Mouse (Mus musculus): Measurements from ENCODE around the gene Hmgxb4. TPM values are rescaled to one million over a fixed set of nuclear protein-coding genes. Genes with fewer than 3 reads are reported as not detected.

Gene Hmgxb4
- total and polyA plus RNA-seq, 3 experiments, result 21.8 to 32.6 TPM; not detected in 1

DNA sequence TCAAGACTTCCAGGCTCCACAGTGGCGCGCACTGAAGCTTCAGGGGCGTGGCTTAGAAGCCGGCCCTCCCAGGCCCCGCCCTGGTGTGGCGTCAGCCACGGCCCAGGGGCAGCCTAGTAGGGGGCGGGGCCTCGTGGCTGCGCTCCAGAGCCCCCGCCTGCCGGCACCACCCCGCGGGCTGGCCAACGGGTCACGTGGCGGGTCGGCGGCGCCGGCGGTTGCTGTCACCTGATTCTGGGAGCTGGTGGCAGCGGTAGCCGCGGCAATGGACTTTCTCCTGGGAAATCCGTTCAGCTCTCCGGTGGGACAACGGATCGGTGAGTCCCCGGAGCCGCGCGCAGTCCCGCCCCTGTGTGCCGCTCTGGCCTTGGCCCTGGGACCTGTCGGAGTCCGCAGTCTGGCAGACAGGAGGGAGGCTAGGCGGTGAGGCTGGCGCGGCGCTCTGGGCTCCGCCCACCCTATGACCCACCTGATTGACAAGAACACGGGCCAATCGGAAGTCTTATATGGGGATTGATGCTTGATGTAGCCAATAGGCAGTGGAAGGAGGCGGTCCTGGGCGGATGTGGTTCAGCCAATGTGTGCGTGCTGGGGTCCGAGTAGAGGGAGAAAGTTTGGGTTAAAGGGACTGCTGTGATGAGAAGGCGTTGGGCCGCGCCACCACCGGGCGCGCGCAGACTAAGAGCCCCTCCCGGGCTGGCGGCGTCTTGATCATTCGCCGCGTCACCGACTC is 40.5 kb downstream of the Hmgxb4 start, which contains the start of gene Tom1 (continued):
- TF ChIP-seq CTCF (IDR thresholded peaks at IDR 0.05 in 2 of 3, conservative IDR thresholded peaks at IDR 0.05 in 1 of 3; ENCODE audit: control insufficient read depth in 1 of 3, insufficient read depth in 1 of 3, low read depth in 2 of 3, low read length in 3 of 3, poor library complexity in 1 of 3, severe bottlenecking in 1 of 3) (no peak), BHLHE40 (IDR thresholded peaks at IDR 0.05; ENCODE audit: borderline replicate concordance, low read depth, low read length) (0 out of 2 replicates have a peak, but pooled peaks have one; percentile 38), USF2 (IDR thresholded peaks at IDR 0.05; ENCODE audit: borderline replicate concordance in 1 of 2, insufficient read depth in 1 of 2, low read depth in 1 of 2, low read length in 2 of 2) (peak in 1 of 2 experiments; percentile 78; a peak in 2 of 4 replicates), CHD1 (IDR thresholded peaks at IDR 0.05; ENCODE audit: low read depth, low read length) (no peak), GATA1 (IDR thresholded peaks at IDR 0.05; ENCODE audit: low read depth, low read length) (no peak), USF1 (IDR thresholded peaks at IDR 0.05; ENCODE audit: low read depth, low read length) (peak; percentile 95), JUND (IDR thresholded peaks at IDR 0.05; ENCODE audit: low read depth, low read length) (no peak), MYB (IDR thresholded peaks at IDR 0.05; ENCODE audit: low read depth, low read length) (no peak), TAL1 (IDR thresholded peaks at IDR 0.05; ENCODE audit: low read length) (no peak), MAFK (IDR thresholded peaks at IDR 0.05; ENCODE audit: borderline replicate concordance, low read depth, low read length) (no peak), POLR2AphosphoS5 (IDR thresholded peaks at IDR 0.05; ENCODE audit: borderline replicate concordance, low read depth, low read length) (no peak), KAT2A (conservative IDR thresholded peaks at IDR 0.05; ENCODE audit: low read depth, low read length) (no peak; the same call in 1 of the 2 replicates), ETS1 (IDR thresholded peaks at IDR 0.05; ENCODE audit: low read depth, low read length) (0 out of 2 replicates have a peak, but pooled peaks have one; percentile 34), ZNF384 (IDR thresholded peaks at IDR 0.05; ENCODE audit: low read depth, low read length) (no peak), ZC3H11A (IDR thresholded peaks at IDR 0.05; ENCODE audit: low read depth, low read length) (no peak), SIN3A (IDR thresholded peaks at IDR 0.05; ENCODE audit: low read length) (peak; percentile 92), GABPA (IDR thresholded peaks at IDR 0.05; ENCODE audit: low read depth, low read length) (no peak), ZKSCAN1 (IDR thresholded peaks at IDR 0.05; ENCODE audit: low read depth, low read length) (no peak), MAX (IDR thresholded peaks at IDR 0.05; ENCODE audit: low read length) (peak; percentile 86), POLR2A (IDR thresholded peaks at IDR 0.05; ENCODE audit: control insufficient read depth in 1 of 2, insufficient read depth in 1 of 2, low read depth in 1 of 2, low read length in 2 of 2, poor library complexity in 1 of 2) (peak; percentile 49 to 62; a peak in 3 of 4 replicates), RAD21 (IDR thresholded peaks at IDR 0.05; ENCODE audit: low read depth, low read length) (no peak), ZMIZ1 (IDR thresholded peaks at IDR 0.05; ENCODE audit: low read depth, low read length) (peak; percentile 58; the same call in 1 of the 2 replicates), EP300 (IDR thresholded peaks at IDR 0.05; ENCODE audit: low read depth in 1 of 2, low read length in 2 of 2) (no peak), CHD2 (IDR thresholded peaks at IDR 0.05; ENCODE audit: low read length) (peak; percentile 94), UBTF (IDR thresholded peaks at IDR 0.05; ENCODE audit: borderline replicate concordance, insufficient read depth, low read depth, low read length) (no peak), ELF1 (IDR thresholded peaks at IDR 0.05; ENCODE audit: low read depth, low read length) (no peak)
